Mouse (Mus musculus) forebrain, embryonic 14.5 days (tissue): ENCODE data around the gene Krtap4-1. TPM values are rescaled to one million over a fixed set of nuclear protein-coding genes. Genes with fewer than 3 reads are reported as not detected.
A peak's percentile ranks its signal among the peaks of the same experiment; 100 is the strongest.
"Not testable (repeated sequence)": the region's sequence is repeated elsewhere in the genome, so short reads cannot be mapped to it uniquely, and the experiment has no call there.

Experiments used
- ATAC-seq: fragments of 200-750 bp; cut with Nextera tagmentation; 2 replicates; pipeline ENCODE4 v1.8.0; 2017; ENCODE audit warnings: mild to moderate bottlenecking, moderate library complexity
- DNase-seq: peaks from one replicate; pipeline ENCODE4 v3.0.0-alpha.2; 2015; ENCODE audit warnings: low spot score
- H3K27ac ChIP-seq: fragments of 300-500 bp; sonication (generic); 2 replicates; pipeline ENCODE4 v1.5.1; 2014; ENCODE audit warnings: low read depth, mild to moderate bottlenecking, control low read depth, low read length, moderate library complexity
- H3K27me3 ChIP-seq: fragments of 300-500 bp; sonication (generic); replicated peaks from 2 replicates; pipeline ENCODE4 v1.6.1; 2014; ENCODE audit warnings: low read length, control low read depth, mixed read lengths; ENCODE audit not compliant: control insufficient read depth, insufficient read depth
- H3K36me3 ChIP-seq: fragments of 300-500 bp; sonication (generic); 2 replicates; pipeline ENCODE4 v1.6.1; 2014; ENCODE audit warnings: low read length, control low read depth; ENCODE audit not compliant: control insufficient read depth, insufficient read depth
- H3K4me1 ChIP-seq: fragments of 300-500 bp; sonication (generic); 2 replicates; pipeline ENCODE4 v1.6.1; 2014; ENCODE audit warnings: antibody characterized with exemption, low read length, control low read depth; ENCODE audit not compliant: control insufficient read depth, insufficient read depth
- H3K4me2 ChIP-seq: fragments of 300-500 bp; sonication (generic); 2 replicates; pipeline ENCODE4 v1.6.1; 2014; ENCODE audit warnings: mild to moderate bottlenecking, control low read depth, low read length
- H3K4me3 ChIP-seq: fragments of 300-500 bp; sonication (generic); 2 replicates; pipeline ENCODE4 v1.5.1; 2014; ENCODE audit warnings: low read depth, low read length, control low read depth
- H3K9ac ChIP-seq: fragments of 300-500 bp; sonication (generic); 2 replicates; pipeline ENCODE4 v1.6.1; 2014; ENCODE audit warnings: mild to moderate bottlenecking, low read length, control low read depth, moderate library complexity
- H3K9me3 ChIP-seq: fragments of 300-500 bp; sonication (generic); replicated peaks from 2 replicates; pipeline ENCODE4 v1.6.1; 2016; ENCODE audit warnings: low read length, control low read depth, mixed read lengths; ENCODE audit not compliant: control insufficient read depth
- WGBS: fragments of 180-500 bp; shearing (Covaris S2); extraction: QIAGEN DNeasy Blood & Tissue Kit; methylation state at CpG from one replicate; pipeline ENCODE4 v1.1.7; 2014; 5-methylcytosine and 5-hydroxymethylcytosine counted together
- polyA plus RNA-seq: library from polyadenylated mRNA; unstranded; fragments of >200 nt; fragmentation: Nextera tagmentation; extraction: Ambion mirVana; gene quantifications from 2 replicates; pipeline ENCODE4 v1.2.1, GENCODE M21; 2014

Krtap4-1 gene
- polyA plus RNA-seq, 1 experiment from 2014 or later = not detected

- WGBS = 65% methylated on average over 1 of the region's 1 CpGs
- Histone ChIP-seq H3K27me3 (no peaks in the 10 kb centered on the region), H3K4me1 (no peaks in the 10 kb centered on the region), H3K9me3 (no peaks in the 10 kb centered on the region), H3K27ac (no peak overlapping the region), H3K9ac (no peak overlapping the region), H3K4me2 (no peak overlapping the region), H3K36me3 (no peaks in the 10 kb centered on the region), H3K4me3 (no peak overlapping the region)
- ATAC-seq = no peak
- DNase-seq = no peak
Observed at GRCm38 (mm10) chr11:99609126-99609525, 18.9 kb downstream of the Krtap4-1 start.

GRCm38 (mm10) chr11:99603208-99603607 is 24.8 kb downstream of the Krtap4-1 start, which contains the start of gene Gm11938:
Gene Gm11938 (minus strand): TSS chr11:99603308.
- not testable (repeated sequence) for H3K27me3 ChIP-seq, H3K4me2 ChIP-seq, H3K4me1 ChIP-seq, H3K4me3 ChIP-seq, H3K36me3 ChIP-seq, H3K9me3 ChIP-seq, H3K27ac ChIP-seq, H3K9ac ChIP-seq, DNase-seq, ATAC-seq
- WGBS = 75% methylated on average over 1 of the region's 1 CpGs

- H3K4me3 ChIP-seq, H3K36me3 ChIP-seq, H3K9ac ChIP-seq, H3K27ac ChIP-seq, H3K27me3 ChIP-seq, H3K4me2 ChIP-seq, DNase-seq, H3K9me3 ChIP-seq, H3K4me1 ChIP-seq, ATAC-seq: not testable (repeated sequence)
- 87% methylated on average over 3 of the region's 6 CpGs for WGBS
Observed at GRCm38 (mm10) chr11:99597742-99598141, 30.3 kb downstream of the Krtap4-1 start, which contains the start of gene Krtap9-3. Gene Krtap9-3 (minus strand): TSS chr11:99598105.

GRCm38 (mm10) chr11:99590981-99591380 is 37.1 kb downstream of the Krtap4-1 start, which contains the start of gene Krtap1-3:
Gene Krtap1-3 (minus strand): TSS chr11:99591339.
- Histone ChIP-seq H3K36me3 (no peaks in the 10 kb centered on the region), H3K4me3 (no peak within 1 kb of the TSS), H3K9ac (no peak within 1 kb of the TSS), H3K27me3 (no peaks in the 10 kb centered on the region), H3K27ac (no peak within 1 kb of the TSS), H3K4me2 (no peak within 1 kb of the TSS), H3K9me3 (no peaks in the 10 kb centered on the region), H3K4me1 (no peaks in the 10 kb centered on the region)
- 84% methylated on average over 6 of the region's 6 CpGs for WGBS
- ATAC-seq (no peak), DNase-seq (no peak)

- H3K4me1 ChIP-seq = no peaks in the 10 kb centered on the region
- no peak overlapping the region for H3K4me3 ChIP-seq
- no peaks in the 10 kb centered on the region for H3K36me3 ChIP-seq
- H3K9ac ChIP-seq = no peak overlapping the region
- WGBS = 84% methylated on average over 7 of the region's 7 CpGs
- no peak overlapping the region for H3K27ac ChIP-seq
- DNase-seq (peak; percentile 13), ATAC-seq (no peak)
- H3K4me2 ChIP-seq = no peak overlapping the region
- no peaks in the 10 kb centered on the region for H3K9me3 ChIP-seq
- H3K27me3 ChIP-seq = no peaks in the 10 kb centered on the region
Observed at GRCm38 (mm10) chr11:99585096-99585495, 42.9 kb downstream of the Krtap4-1 start.

GRCm38 (mm10) chr11:99583245-99583704 is 44.8 kb downstream of the Krtap4-1 start, which contains the start of gene Krtap1-4:
Gene Krtap1-4 (minus strand): TSS chr11:99583654.
- no peaks in the 10 kb centered on the region for H3K27me3 ChIP-seq
- H3K4me3 ChIP-seq = no peak within 1 kb of the TSS
- no peak within 1 kb of the TSS for H3K4me2 ChIP-seq
- H3K9ac ChIP-seq = no peak within 1 kb of the TSS
- no peak for DNase-seq
- WGBS = 81% methylated on average over 5 of the region's 5 CpGs
- H3K36me3 ChIP-seq = no peaks in the 10 kb centered on the region
- ATAC-seq = no peak
- no peaks in the 10 kb centered on the region for H3K4me1 ChIP-seq
- H3K9me3 ChIP-seq = no peaks in the 10 kb centered on the region
- H3K27ac ChIP-seq = no peak within 1 kb of the TSS

GRCm38 (mm10) chr11:99581564-99581963 is 46.5 kb downstream of the Krtap4-1 start:
- DNase-seq (no peak), ATAC-seq (no peak)
- no peak overlapping the region for H3K27ac ChIP-seq
- H3K36me3 ChIP-seq = no peaks in the 10 kb centered on the region
- no peaks in the 10 kb centered on the region for H3K9me3 ChIP-seq
- no peak overlapping the region for H3K4me2 ChIP-seq
- H3K9ac ChIP-seq = no peak overlapping the region
- 66% methylated on average over 6 of the region's 6 CpGs for WGBS
- no peaks in the 10 kb centered on the region for H3K27me3 ChIP-seq
- H3K4me3 ChIP-seq = no peak overlapping the region
- H3K4me1 ChIP-seq = no peaks in the 10 kb centered on the region

GRCm38 (mm10) chr11:99581051-99581450 is 47.0 kb downstream of the Krtap4-1 start:
- H3K4me3 ChIP-seq = no peak overlapping the region
- no peaks in the 10 kb centered on the region for H3K27me3 ChIP-seq
- H3K9me3 ChIP-seq = no peaks in the 10 kb centered on the region
- no peak overlapping the region for H3K4me2 ChIP-seq
- no peak overlapping the region for H3K9ac ChIP-seq
- no peaks in the 10 kb centered on the region for H3K4me1 ChIP-seq
- DNase-seq (no peak), ATAC-seq (no peak)
- no peak overlapping the region for H3K27ac ChIP-seq
- no peaks in the 10 kb centered on the region for H3K36me3 ChIP-seq
- 90% methylated on average over 5 of the region's 5 CpGs for WGBS

- no peak for ATAC-seq
- no peaks in the 10 kb centered on the region for H3K9me3 ChIP-seq
- no peak for DNase-seq
- WGBS = 84% methylated on average over 5 of the region's 6 CpGs
- H3K4me2 ChIP-seq = no peak within 1 kb of the TSS
- no peaks in the 10 kb centered on the region for H3K4me1 ChIP-seq
- H3K36me3 ChIP-seq = no peaks in the 10 kb centered on the region
- H3K4me3 ChIP-seq = no peak within 1 kb of the TSS
- no peak within 1 kb of the TSS for H3K9ac ChIP-seq
- no peaks in the 10 kb centered on the region for H3K27me3 ChIP-seq
- no peak within 1 kb of the TSS for H3K27ac ChIP-seq
Observed at GRCm38 (mm10) chr11:99580636-99581035, 47.4 kb downstream of the Krtap4-1 start, which contains the start of gene Krtap1-5. Gene Krtap1-5 (minus strand): TSS chr11:99581016.
